Mouse (Mus musculus): ENCODE measurements around the gene Hmcn1. TPM values are rescaled to one million over a fixed set of nuclear protein-coding genes. Genes with fewer than 3 reads are reported as not detected.

The Hmcn1 gene
- total RNA-seq, 4 experiments from 2014 or later: 1.4 to 2.6 (median 2.2) TPM

DNA sequence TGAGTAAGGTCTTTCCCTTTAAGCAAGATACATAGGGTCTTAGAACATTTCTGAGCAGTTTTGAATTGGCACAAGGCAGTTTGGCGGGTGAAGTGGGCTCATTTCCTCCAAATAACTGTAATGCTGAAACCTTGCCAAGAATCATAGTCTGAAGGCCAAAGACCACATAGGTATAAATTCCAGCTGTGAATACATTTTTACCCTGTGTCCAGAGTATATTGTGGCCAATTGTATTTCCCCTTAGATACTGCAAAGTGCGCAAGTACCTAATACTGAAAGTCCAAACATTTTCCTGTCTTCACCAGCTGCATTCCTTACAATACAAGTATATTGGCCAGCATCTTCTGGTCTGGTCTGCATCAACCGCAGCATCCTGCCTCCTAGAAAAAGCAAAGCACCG lies 312.9 kb downstream of the Hmcn1 start:
- no peak for DNase-seq (ENCODE audit: low spot score in 2 of 2)

- no peak for DNase-seq (ENCODE audit: low spot score in 2 of 2)
These were observed 347.9 kb downstream of the Hmcn1 start for GRCm38 (mm10) chr1:150645314-150645713.

GRCm38 (mm10) chr1:150639522-150639921 lies 353.7 kb downstream of the Hmcn1 start:
- DNase-seq (ENCODE audit: low spot score in 2 of 2): no peak

GRCm38 (mm10) chr1:150632506-150632905 lies 360.7 kb downstream of the Hmcn1 start:
- DNase-seq (ENCODE audit: low spot score in 2 of 2): no peak

- no peak for DNase-seq (ENCODE audit: low spot score in 2 of 2)
These were observed 361.4 kb downstream of the Hmcn1 start for GRCm38 (mm10) chr1:150631856-150632171.

DNA sequence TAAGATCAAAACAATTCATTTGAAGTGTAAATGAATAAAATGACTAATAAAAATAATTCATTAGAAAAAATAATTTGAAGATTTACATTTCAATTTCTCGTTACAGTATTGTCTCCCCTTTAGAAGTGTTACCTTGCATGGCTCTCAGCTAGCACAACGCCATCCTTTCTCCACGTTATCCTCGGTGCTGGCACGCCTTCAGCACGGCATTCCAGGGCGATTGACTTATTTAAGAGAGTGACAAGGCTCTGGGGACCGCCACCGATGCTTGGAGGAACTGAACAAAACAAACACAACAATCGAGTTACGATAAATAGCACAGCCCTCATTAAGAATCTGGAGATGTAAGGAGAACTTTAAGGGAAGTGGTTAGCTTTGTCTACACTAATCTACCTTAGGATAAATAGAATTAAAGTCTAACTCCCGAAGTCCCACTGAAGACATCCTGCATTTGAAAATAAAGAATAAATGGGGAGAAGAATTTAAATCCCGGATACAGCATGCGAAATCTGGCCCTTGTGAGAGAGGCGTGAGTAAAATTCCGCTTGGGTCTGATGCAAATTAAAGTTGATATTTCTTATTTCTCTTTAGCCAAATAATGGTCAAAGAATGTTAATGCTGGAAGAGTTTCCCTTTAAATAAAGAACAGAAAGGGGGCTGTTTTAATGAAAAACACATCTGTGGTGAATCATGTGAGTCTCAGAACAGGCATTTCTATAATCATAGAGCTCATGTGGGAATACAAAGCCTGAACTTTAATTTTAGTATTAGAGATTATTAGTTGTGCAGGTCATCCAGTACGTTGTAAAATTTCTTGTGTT lies 362.0 kb downstream of the Hmcn1 start:
- DNase-seq (ENCODE audit: low spot score in 2 of 2): no peak

GRCm38 (mm10) chr1:150623226-150623625 lies 370.0 kb downstream of the Hmcn1 start:
- DNase-seq (ENCODE audit: low spot score in 2 of 2): no peak

DNA sequence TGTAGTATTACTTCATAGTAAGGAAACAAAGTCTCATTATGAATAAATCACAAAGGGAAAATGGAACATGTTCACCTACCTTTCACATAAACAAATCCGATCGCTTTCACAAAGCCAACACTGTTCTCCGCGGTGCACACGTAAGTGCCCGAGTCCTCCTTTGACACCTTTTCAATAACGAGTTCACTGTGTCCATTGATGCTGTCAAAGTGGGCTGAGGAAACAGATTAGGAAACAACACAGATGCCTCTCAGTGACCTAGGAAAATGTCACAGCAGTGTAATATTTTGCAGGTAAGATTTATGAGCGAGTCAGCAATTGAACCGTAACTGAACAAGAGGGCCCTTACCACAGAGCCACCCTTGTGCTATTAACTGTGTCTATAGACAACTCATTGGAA lies 382.7 kb downstream of the Hmcn1 start:
- no peak for DNase-seq (ENCODE audit: low spot score in 2 of 2)

DNA sequence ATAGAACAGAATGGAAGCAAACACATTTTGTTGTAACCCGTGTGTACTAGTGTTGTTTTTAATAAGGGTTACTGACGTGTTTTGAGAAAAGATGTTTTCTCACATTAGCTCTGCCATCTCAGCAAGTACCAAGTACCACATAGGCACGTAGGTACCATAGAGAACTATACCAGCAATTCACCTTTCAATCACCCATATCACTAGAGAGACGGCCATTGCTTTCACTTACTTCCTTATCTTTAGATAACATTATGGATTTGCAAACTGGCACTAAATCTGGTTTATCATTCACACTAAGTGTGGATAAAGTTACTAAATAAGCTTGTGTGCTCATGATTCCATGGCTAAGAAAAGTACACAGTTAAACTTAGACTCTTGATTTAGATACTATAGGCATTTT lies 387.1 kb downstream of the Hmcn1 start:
- DNase-seq (ENCODE audit: low spot score in 2 of 2): no peak

DNA sequence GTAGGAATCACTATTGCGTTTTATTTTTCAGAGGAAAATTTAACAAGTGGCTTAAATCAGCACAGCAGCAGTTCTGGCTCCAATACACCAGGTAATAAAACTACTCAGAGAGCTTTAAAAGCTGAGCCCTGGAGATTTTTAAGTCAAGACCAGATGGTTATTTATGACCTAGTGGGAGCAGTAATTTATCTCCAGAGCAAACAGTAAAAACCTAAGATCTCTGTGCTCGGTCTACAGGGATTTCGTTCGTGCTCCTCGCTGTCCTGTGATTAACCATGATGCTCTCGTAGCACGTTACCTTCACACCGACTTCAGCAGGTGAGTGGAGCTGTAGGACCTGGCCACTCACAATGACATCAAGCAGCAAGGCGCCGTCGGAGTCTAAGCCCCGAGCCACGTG lies 399.6 kb downstream of the Hmcn1 start:
- no peak for DNase-seq (ENCODE audit: low spot score in 2 of 2)

- peak; percentile 8 to 23 for DNase-seq (ENCODE audit: low spot score in 2 of 2)
These were observed 402.0 kb downstream of the Hmcn1 start for GRCm38 (mm10) chr1:150591253-150591652.

GRCm38 (mm10) chr1:150587410-150587809 lies 405.8 kb downstream of the Hmcn1 start:
- no peak for DNase-seq (ENCODE audit: low spot score in 2 of 2)

DNA sequence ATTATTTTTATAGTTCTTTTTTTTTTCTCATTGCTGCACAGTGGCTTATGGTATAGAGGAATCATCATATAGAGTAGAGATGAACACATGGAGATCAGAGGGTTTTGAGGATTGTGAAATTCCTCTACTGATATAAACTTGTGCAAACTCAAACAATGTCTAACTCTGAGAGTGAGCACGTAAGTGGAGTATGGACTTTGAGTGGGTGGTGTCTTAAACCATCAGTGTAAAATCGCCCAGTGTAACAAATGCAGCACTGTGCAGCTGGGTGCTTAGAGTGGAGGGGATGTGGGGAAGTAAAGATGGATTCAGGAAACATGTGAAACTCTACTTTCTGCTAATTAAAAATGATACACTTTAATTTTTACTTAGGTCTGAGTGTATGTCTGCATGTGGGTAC lies 408.8 kb downstream of the Hmcn1 start:
- DNase-seq (ENCODE audit: low spot score in 2 of 2): no peak

DNA sequence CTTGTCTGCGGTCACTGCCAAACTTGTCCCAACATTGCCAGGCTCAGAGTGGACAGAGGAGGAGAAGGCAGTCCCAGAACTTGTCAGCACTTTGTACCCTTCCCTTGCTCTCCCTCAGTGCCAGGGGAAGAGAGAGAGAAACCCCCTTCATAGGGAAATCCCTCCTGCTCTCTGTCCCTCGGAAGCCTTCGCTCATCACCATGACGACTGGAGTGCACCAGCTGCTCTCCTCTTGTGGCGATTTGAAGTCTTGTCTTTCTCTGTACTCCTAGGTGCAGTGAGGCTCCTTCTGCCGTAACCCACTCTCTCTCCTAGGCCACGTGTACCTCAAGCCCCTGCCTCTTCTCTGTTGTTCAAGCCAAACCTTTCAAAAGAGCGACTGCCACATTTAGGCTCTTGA lies 409.5 kb downstream of the Hmcn1 start:
- no peak for DNase-seq (ENCODE audit: low spot score in 2 of 2)

- no peak for DNase-seq (ENCODE audit: low spot score in 2 of 2)
These were observed 412.7 kb downstream of the Hmcn1 start for GRCm38 (mm10) chr1:150580561-150580960.

- no peak for DNase-seq (ENCODE audit: low spot score in 2 of 2)
These were observed 419.8 kb downstream of the Hmcn1 start for GRCm38 (mm10) chr1:150573407-150573806.

DNA sequence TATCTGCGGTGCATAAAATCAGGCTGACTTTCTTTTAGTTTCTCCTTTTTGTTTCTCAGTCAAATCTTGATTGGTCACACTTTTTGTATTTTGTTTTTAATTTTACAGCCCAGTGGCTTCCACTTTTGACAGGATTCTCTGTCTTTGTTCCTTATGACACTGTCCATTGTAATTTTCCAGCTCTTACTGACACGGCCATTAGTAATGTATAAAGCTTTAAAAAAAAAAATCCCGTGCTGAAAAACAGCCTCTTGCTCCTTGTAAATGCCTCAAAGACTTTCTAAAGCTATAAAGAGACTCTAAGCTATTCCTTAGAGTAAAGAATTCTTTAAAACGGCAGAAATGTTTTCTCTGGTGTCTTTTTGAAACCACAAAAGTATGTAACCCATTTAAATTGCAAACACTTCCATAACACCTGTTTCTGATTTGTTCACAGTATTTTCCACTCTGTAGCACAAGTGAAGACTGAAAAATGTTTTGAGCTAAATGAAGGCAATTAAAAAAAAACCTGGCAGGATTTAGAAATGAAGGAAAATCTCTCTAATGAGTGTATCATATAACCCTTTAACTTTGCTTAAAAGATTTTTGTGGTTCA lies 422.6 kb downstream of the Hmcn1 start:
- no peak for DNase-seq (ENCODE audit: low spot score in 2 of 2)

- DNase-seq (ENCODE audit: low spot score in 2 of 2): no peak
These were observed 423.3 kb downstream of the Hmcn1 start for GRCm38 (mm10) chr1:150569820-150570543.

- DNase-seq (ENCODE audit: low spot score in 2 of 2): no peak
These were observed 426.9 kb downstream of the Hmcn1 start for GRCm38 (mm10) chr1:150566287-150566686.

GRCm38 (mm10) chr1:150556621-150557020 lies 436.6 kb downstream of the Hmcn1 start:
- no peak for DNase-seq (ENCODE audit: low spot score in 2 of 2)

- DNase-seq (ENCODE audit: low spot score in 2 of 2): no peak
These were observed 441.8 kb downstream of the Hmcn1 start for GRCm38 (mm10) chr1:150551390-150551789.

DNA sequence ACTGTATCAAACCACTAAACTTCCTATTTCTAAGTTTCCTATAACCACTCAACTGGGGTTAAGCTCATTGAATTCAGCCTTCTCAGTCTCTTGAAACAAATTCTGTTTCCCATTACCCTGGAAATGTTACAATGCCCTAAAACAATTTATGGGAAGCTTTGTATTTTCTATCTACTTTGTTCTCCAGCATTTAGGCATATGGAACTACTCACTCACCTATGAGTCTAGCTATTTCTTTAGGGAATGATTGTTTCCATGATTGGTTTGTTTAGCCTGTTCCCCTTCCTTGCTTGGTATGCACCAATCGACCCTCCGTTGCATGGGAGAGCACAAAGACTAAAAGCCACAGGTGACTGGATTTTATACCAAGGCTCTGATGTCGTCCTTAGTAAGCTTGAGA lies 446.8 kb downstream of the Hmcn1 start:
- DNase-seq (ENCODE audit: low spot score in 2 of 2): no peak

GRCm38 (mm10) chr1:150540267-150540666 lies 453.0 kb downstream of the Hmcn1 start:
- DNase-seq (ENCODE audit: low spot score in 2 of 2): no peak

Data from left cerebral cortex, adult 8-10 months (tissue).